ENCODE assay signal across 21 mouse cellular contexts in genomic region chr10:18840736-18841135, GRCm38 (mm10). TPM values are rescaled to one million over a fixed set of nuclear protein-coding genes. Genes with fewer than 3 reads are reported as not detected.
DNase-seq lines count a peak whose midpoint lies in the region; ATAC-seq and TF ChIP-seq lines count a peak whose summit lies in the region.
"Had no signal": no experiment of that assay in that cellular context is flagged by ENCODE, and none has a peak within 500 bp of the region (broad histone marks: within the 10 kb centered on the region; RNA-seq: fewer than 3 reads in every experiment).

No protein-coding gene starts in this region.

- in situ Hi-C loops in CH12.LX (cut with MboI; ENCODE audit: low pct_ligation_motif_present, low pct_unique_long_range_greater_than_20kb, low sequenced_read_pairs): no loop called here

- 57% methylated on average over 4 of the region's 4 CpGs for WGBS in heart, postnatal 0 days
- WGBS in heart, embryonic 11.5 days (ENCODE audit: insufficient replicate concordance): 61% methylated on average over 4 of the region's 4 CpGs
- 64% methylated on average over 4 of the region's 4 CpGs for WGBS in liver, adult 2 months
- WGBS in liver, embryonic 12.5 days (ENCODE audit: insufficient replicate concordance): 60% methylated on average over 4 of the region's 4 CpGs

- 0 out of 2 replicates have a peak, but pooled peaks cover 5% of the 10 kb centered on the region for H3K27me3 ChIP-seq in heart, postnatal 0 days (ENCODE audit: control insufficient read depth, insufficient read depth, low read length)
- H3K27me3 ChIP-seq in heart, embryonic 11.5 days (ENCODE audit: control insufficient read depth, insufficient read depth, low read length): peaks cover 11% of the 10 kb centered on the region
- no peaks in the 10 kb centered on the region for H3K27me3 ChIP-seq in liver, adult 2 months (ENCODE audit: control insufficient read depth, insufficient read depth, low read length)
- peaks cover 18% of the 10 kb centered on the region for H3K27me3 ChIP-seq in liver, embryonic 12.5 days (replicated peaks)
- no peaks in the 10 kb centered on the region for H3K27me3 ChIP-seq in CH12.LX (replicated peaks)

- 0 out of 2 replicates have a peak, but pooled peaks cover 12% of the 10 kb centered on the region for H3K4me1 ChIP-seq in heart, postnatal 0 days (ENCODE audit: control insufficient read depth, insufficient read depth)
- no peaks in the 10 kb centered on the region; the same call in 1 of the 2 replicates for H3K4me1 ChIP-seq in heart, embryonic 11.5 days (ENCODE audit: control insufficient read depth, insufficient read depth, low read length)
- H3K4me1 ChIP-seq in liver, adult 2 months (ENCODE audit: control insufficient read depth, insufficient read depth, low read length): peaks cover 4% of the 10 kb centered on the region
- H3K4me1 ChIP-seq in liver, embryonic 12.5 days: peaks cover 10% of the 10 kb centered on the region; the same call in 1 of the 2 replicates
- peaks cover 0 to 20% of the 10 kb centered on the region in 2 experiments; a peak in 3 of 4 replicates for H3K4me1 ChIP-seq in CH12.LX (ENCODE audit: control insufficient read depth in 1 of 2, insufficient read depth in 2 of 2)

- peak; percentile 34 for TF ChIP-seq CTCF in heart, postnatal 0 days (IDR thresholded peaks at IDR 0.05; ENCODE audit: low read depth)
- TF ChIP-seq CTCF in liver, adult 2 months (IDR thresholded peaks at IDR 0.05; ENCODE audit: low read depth, low read length): peak; percentile 34; the same call in 1 of the 2 replicates
- TF ChIP-seq CTCF in CH12.LX (conservative IDR thresholded peaks at IDR 0.05 in 1 of 2, IDR thresholded peaks at IDR 0.05 in 1 of 2; ENCODE audit: low read depth in 2 of 2, low read length in 2 of 2): peak in 1 of 2 experiments; percentile 34; a peak in 2 of 4 replicates

- TF ChIP-seq RAD21 in CH12.LX (IDR thresholded peaks at IDR 0.05; ENCODE audit: low read depth, low read length): peak; percentile 51

- no peak for TF ChIP-seq EP300 in heart, postnatal 0 days (IDR thresholded peaks at IDR 0.05; ENCODE audit: low read depth)
- no peak for TF ChIP-seq EP300 in CH12.LX (IDR thresholded peaks at IDR 0.05; ENCODE audit: low read length)

- H3K4me3 ChIP-seq in heart, postnatal 0 days (ENCODE audit: low read depth, low read length): no peak overlapping the region
- no peak overlapping the region for H3K4me3 ChIP-seq in heart, embryonic 11.5 days (ENCODE audit: low read depth, low read length)
- no peak overlapping the region for H3K4me3 ChIP-seq in liver, adult 2 months (ENCODE audit: insufficient read depth, low read depth, low read length)
- no peak overlapping the region for H3K4me3 ChIP-seq in liver, embryonic 12.5 days
- no peak overlapping the region for H3K4me3 ChIP-seq in CH12.LX (replicated peaks in 1 of 3; ENCODE audit: low read depth in 2 of 3, low read length in 2 of 3, poor library complexity in 1 of 3)
- H3K4me3 ChIP-seq: heart, embryonic 12.5 days; stomach, embryonic 15.5 days had no signal

- ATAC-seq in heart, postnatal 0 days (ENCODE audit: insufficient read depth, low read depth): no peak
- ATAC-seq in heart, embryonic 11.5 days (replicated peaks; ENCODE audit: insufficient number of reproducible peaks, low FRiP score, low TSS enrichment): no peak
- ATAC-seq in liver, embryonic 12.5 days: no peak
- ATAC-seq: intestine, embryonic 16.5 days had no signal

- no peak overlapping the region for H3K9ac ChIP-seq in heart, postnatal 0 days (replicated peaks; ENCODE audit: low read depth, low read length)
- no peak overlapping the region for H3K9ac ChIP-seq in heart, embryonic 11.5 days (ENCODE audit: low read depth, low read length)
- no peak overlapping the region for H3K9ac ChIP-seq in liver, adult 2 months (ENCODE audit: low read depth, low read length)
- H3K9ac ChIP-seq in liver, embryonic 12.5 days: no peak overlapping the region
- no peak overlapping the region for H3K9ac ChIP-seq in CH12.LX (ENCODE audit: insufficient read depth, low read depth)
- H3K9ac ChIP-seq: heart, embryonic 12.5 days; stomach, embryonic 15.5 days had no signal

- H3K27ac ChIP-seq in heart, postnatal 0 days (ENCODE audit: low read depth): no peak overlapping the region
- H3K27ac ChIP-seq in heart, embryonic 11.5 days (ENCODE audit: low read depth, low read length): no peak overlapping the region
- no peak overlapping the region for H3K27ac ChIP-seq in liver, adult 2 months (replicated peaks; ENCODE audit: insufficient read depth, low read depth, low read length)
- no peak overlapping the region for H3K27ac ChIP-seq in liver, embryonic 12.5 days
- no peak overlapping the region for H3K27ac ChIP-seq in CH12.LX (ENCODE audit: insufficient read depth, low read depth)
- H3K27ac ChIP-seq: stomach, embryonic 15.5 days had no signal

- DNase-seq in heart, postnatal 0 days (ENCODE audit: low spot score): no peak
- DNase-seq in liver, adult 2 months (ENCODE audit: extremely low read depth, low read depth, low spot score): no peak
- DNase-seq in CH12.LX (ENCODE audit: extremely low read depth) (no peak), adipocyte (ENCODE audit: low spot score) (peak; percentile 10)
- no peak for DNase-seq in right cerebral cortex, postnatal 25 days
- DNase-seq: cerebellum, adult 18-20 months; gastrocnemius, postnatal 25 days; kidney, postnatal 25 days; lung, adult 2 months; right cerebral cortex, adult 18-20 months; spleen, adult 18-20 months; thymus, postnatal 14 days had no signal

- H3K36me3 ChIP-seq in heart, postnatal 0 days (replicated peaks; ENCODE audit: control insufficient read depth, insufficient read depth, low read length): no peaks in the 10 kb centered on the region
- H3K36me3 ChIP-seq in heart, embryonic 11.5 days (ENCODE audit: control insufficient read depth, insufficient read depth, low read length): no peaks in the 10 kb centered on the region
- H3K36me3 ChIP-seq in liver, adult 2 months (ENCODE audit: control insufficient read depth, insufficient read depth, low read length): no peaks in the 10 kb centered on the region
- no peaks in the 10 kb centered on the region for H3K36me3 ChIP-seq in liver, embryonic 12.5 days
- H3K36me3 ChIP-seq in CH12.LX (replicated peaks in 1 of 2; ENCODE audit: control insufficient read depth in 1 of 2, insufficient read depth in 1 of 2, low read length in 1 of 2): no peaks in the 10 kb centered on the region
- H3K36me3 ChIP-seq: heart, embryonic 12.5 days; stomach, embryonic 15.5 days had no signal

- dilution Hi-C loops in CH12.LX (cut with MboI; ENCODE audit: extremely low pct_ligation_motif_present, extremely low pct_unique_long_range_greater_than_20kb, low sequenced_read_pairs): no loop called here

- no peak for TF ChIP-seq POLR2A in liver, adult 2 months (IDR thresholded peaks at IDR 0.05; ENCODE audit: extremely low read depth, insufficient read depth, low read length)
- no peak for TF ChIP-seq POLR2A in CH12.LX (IDR thresholded peaks at IDR 0.05; ENCODE audit: low read depth, low read length)

- 0 out of 2 replicates have a peak, but pooled peaks cover 3% of the 10 kb centered on the region for H3K79me2 ChIP-seq in liver, adult 2 months (ENCODE audit: control insufficient read depth, insufficient read depth, low read length)
- H3K79me2 ChIP-seq in CH12.LX (replicated peaks; ENCODE audit: control insufficient read depth, extremely low read depth, insufficient read depth, poor library complexity, severe bottlenecking): no peaks in the 10 kb centered on the region

- H3K9me3 ChIP-seq in heart, postnatal 0 days (replicated peaks; ENCODE audit: control insufficient read depth, low read length): no peaks in the 10 kb centered on the region
- H3K9me3 ChIP-seq in heart, embryonic 11.5 days (replicated peaks; ENCODE audit: control insufficient read depth, low read length): no peaks in the 10 kb centered on the region
- no peaks in the 10 kb centered on the region for H3K9me3 ChIP-seq in liver, embryonic 12.5 days (replicated peaks)
- no peaks in the 10 kb centered on the region for H3K9me3 ChIP-seq in CH12.LX (replicated peaks; ENCODE audit: low read length)
- H3K9me3 ChIP-seq: heart, embryonic 12.5 days; stomach, embryonic 15.5 days had no signal

- H3K4me2 ChIP-seq in heart, postnatal 0 days (ENCODE audit: low read depth, low read length): no peak overlapping the region
- H3K4me2 ChIP-seq in heart, embryonic 11.5 days: no peak overlapping the region
- no peak overlapping the region for H3K4me2 ChIP-seq in liver, embryonic 12.5 days
- no peak overlapping the region for H3K4me2 ChIP-seq in CH12.LX (ENCODE audit: insufficient read depth, low read depth, poor library complexity, severe bottlenecking)
- H3K4me2 ChIP-seq: heart, embryonic 12.5 days; stomach, embryonic 15.5 days had no signal

TF ChIP-seq in CH12.LX, 34 proteins besides CTCF, POLR2A, EP300 and RAD21 (continues in another document):
- TF ChIP-seq CHD2 (IDR thresholded peaks at IDR 0.05; ENCODE audit: low read length) (no peak), BHLHE40 (IDR thresholded peaks at IDR 0.05; ENCODE audit: low read depth, low read length) (no peak), SMC3 (IDR thresholded peaks at IDR 0.05; ENCODE audit: low read depth, low read length) (no peak), MYC (IDR thresholded peaks at IDR 0.05; ENCODE audit: low read depth, low read length) (no peak), IRF4 (IDR thresholded peaks at IDR 0.05; ENCODE audit: low read depth, low read length) (no peak), MXI1 (IDR thresholded peaks at IDR 0.05; ENCODE audit: low read depth, low read length) (no peak)

RNA-seq across cellular contexts. Expression of gene Perp, which starts 4.1 kb away (rescaled TPM):
- total RNA-seq in heart, postnatal 0 days (2014; rRNA removed; ENCODE audit: low replicate concordance): 497 and 547 TPM in 2 replicates
- polyA plus RNA-seq in heart, postnatal 0 days (2015; fragmentation: Nextera tagmentation; extraction: Ambion mirVana): 391 and 395 TPM in 2 replicates
- 80.9 and 102 TPM in 2 replicates for polyA plus RNA-seq in heart, embryonic 11.5 days (2014; fragmentation: Nextera tagmentation; extraction: Ambion mirVana)
- total RNA-seq in liver, adult 2 months (2014; rRNA removed): 83.0 and 91.4 TPM in 2 replicates
- 124 and 164 TPM in 2 replicates for polyA plus RNA-seq in liver, adult 2 months (2012; rRNA removed)
- polyA plus RNA-seq in liver, embryonic 12.5 days (2016; fragmentation: Nextera tagmentation; extraction: Ambion mirVana): 7.1 and 7.5 TPM in 2 replicates
- total RNA-seq in CH12.LX (2012; rRNA removed): 0.38 and 0.51 TPM in 2 replicates
- not detected in 2 replicates for total RNA-seq in CH12.LX (2014; rRNA removed)
- polyA plus RNA-seq in CH12.LX (2012; ENCODE audit: insufficient read length, low read depth): 0.16 TPM in 1 of 2 replicates, not detected in the other

RNA-seq across cellular contexts. Expression of gene Gm4922, which starts 54.1 kb away (rescaled TPM):
- not detected in 2 replicates for total RNA-seq in heart, postnatal 0 days (2014; rRNA removed; ENCODE audit: low replicate concordance)
- polyA plus RNA-seq in heart, postnatal 0 days (2015; fragmentation: Nextera tagmentation; extraction: Ambion mirVana): not detected in 2 replicates
- polyA plus RNA-seq in heart, embryonic 11.5 days (2014; fragmentation: Nextera tagmentation; extraction: Ambion mirVana): 0.19 TPM in 1 of 2 replicates, not detected in the other
- not detected in 2 replicates for total RNA-seq in liver, adult 2 months (2014; rRNA removed)
- polyA plus RNA-seq in liver, adult 2 months (2012; rRNA removed): not detected in 2 replicates
- not detected in 2 replicates for polyA plus RNA-seq in liver, embryonic 12.5 days (2016; fragmentation: Nextera tagmentation; extraction: Ambion mirVana)
- total RNA-seq in CH12.LX (2012; rRNA removed) (not detected in 2 replicates), CH12.LX (2014; rRNA removed) (not detected in 2 replicates)
- polyA plus RNA-seq in CH12.LX (2012; ENCODE audit: insufficient read length, low read depth): not detected in 2 replicates
- total RNA-seq: gastrocnemius, postnatal 25 days; hematopoietic stem cell, adult 5-6 weeks; layer of hippocampus, postnatal 25 days; megakaryocyte, adult 5-6 weeks had no signal
- polyA plus RNA-seq: heart, embryonic 12.5 days; limb, embryonic 11.5 days; lung, adult 2 months had no signal
